Mouse (Mus musculus) bone marrow macrophage, adult 2 months (primary cell): ENCODE measurements around the gene Limk1. TPM values are rescaled to one million over a fixed set of nuclear protein-coding genes. Genes with fewer than 3 reads are reported as not detected.

Source experiments
- H3K27ac ChIP-seq: 2 replicates; pipeline ENCODE4 v1.5.1; 2012; ENCODE audit warnings: low read depth, low read length; ENCODE audit not compliant: insufficient read depth
- H3K4me1 ChIP-seq: 2 replicates; pipeline ENCODE4 v1.6.1; 2012; ENCODE audit warnings: low read length; ENCODE audit not compliant: control insufficient read depth, insufficient read depth
- H3K4me3 ChIP-seq: 2 replicates; pipeline ENCODE4 v1.5.1; 2012; ENCODE audit warnings: mild to moderate bottlenecking, low read length, moderate library complexity; ENCODE audit not compliant: insufficient read depth
- CTCF ChIP-seq: IDR thresholded peaks from 2 replicates; pipeline ENCODE4 v1.5.1; 2012; ENCODE audit warnings: low read depth, mild to moderate bottlenecking, low read length, moderate library complexity
- POLR2A ChIP-seq: IDR thresholded peaks from 2 replicates; pipeline ENCODE4 v1.6.1; 2012; ENCODE audit warnings: mild to moderate bottlenecking, low read depth, low read length, borderline replicate concordance
- polyA plus RNA-seq: library from polyadenylated mRNA; stranded (reverse); fragments of >200 nt; gene quantifications from 2 replicates; pipeline ENCODE4 v1.2.4, GENCODE M21; 2012; ENCODE audit not compliant: missing spikeins, insufficient read depth, insufficient read length

Limk1 gene
- polyA plus RNA-seq, 1 experiment, result 13.1 TPM

- no peak overlapping the region for H3K4me3 ChIP-seq
- no peak overlapping the region for H3K27ac ChIP-seq
- TF ChIP-seq POLR2A, result no peak
- TF ChIP-seq CTCF, result no peak
- H3K4me1 ChIP-seq, result peaks cover 24% of the 10 kb centered on the region
Measured at GRCm38 (mm10) chr5:134680238-134680637, 8.2 kb downstream of the Limk1 start.

DNA sequence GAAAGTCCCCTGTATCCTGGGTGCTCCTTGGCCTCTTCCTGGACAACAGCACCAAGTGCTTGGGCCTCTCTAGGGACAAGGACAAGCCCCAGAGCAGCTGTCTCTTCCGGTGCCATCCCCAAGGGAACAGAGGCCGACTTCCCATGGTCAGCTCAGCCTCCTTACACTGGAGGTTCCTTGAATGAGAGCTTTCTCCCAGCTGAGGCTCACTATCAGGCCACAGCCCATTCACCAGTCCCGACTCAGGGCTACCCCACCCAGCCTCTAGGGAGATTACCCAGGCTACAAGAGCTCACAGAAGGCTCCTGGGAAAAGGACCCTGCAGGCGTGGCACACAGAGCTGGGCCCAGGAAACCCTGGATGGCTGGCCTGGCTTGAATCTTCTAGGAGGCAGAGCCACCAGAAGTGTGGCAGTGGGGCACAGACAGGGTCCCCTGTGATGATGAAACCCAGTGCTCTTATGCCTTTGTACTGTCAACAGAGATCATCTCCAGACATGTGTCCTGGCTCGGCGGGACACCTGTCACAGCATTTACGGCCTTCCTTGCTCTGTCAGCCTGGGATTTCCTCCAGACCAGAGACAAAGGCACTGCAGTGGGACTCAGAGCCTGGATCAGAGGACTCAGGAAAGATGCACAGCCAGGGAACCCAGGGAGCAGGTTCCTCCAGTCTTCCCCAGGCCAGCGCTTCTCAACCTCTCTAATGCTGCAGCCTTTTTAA is 9.4 kb downstream of the Limk1 start:
- Histone ChIP-seq H3K27ac (no peak overlapping the region), H3K4me1 (peaks cover 24% of the 10 kb centered on the region), H3K4me3 (no peak overlapping the region)
- no peak for TF ChIP-seq POLR2A
- TF ChIP-seq CTCF, result no peak

GRCm38 (mm10) chr5:134678031-134678430 is 10.4 kb downstream of the Limk1 start:
- Histone ChIP-seq H3K4me1 (peaks cover 24% of the 10 kb centered on the region), H3K4me3 (peak overlapping the region; percentile 67), H3K27ac (peak overlapping the region; percentile 57)
- TF ChIP-seq POLR2A (peak; percentile 87; the same call in 1 of the 2 replicates), CTCF (no peak)

- no peak for TF ChIP-seq POLR2A
- no peak for TF ChIP-seq CTCF
- Histone ChIP-seq H3K4me1 (peaks cover 24% of the 10 kb centered on the region), H3K27ac (peak overlapping the region; percentile 57), H3K4me3 (peak overlapping the region; percentile 67)
Measured at GRCm38 (mm10) chr5:134677491-134677890, 10.9 kb downstream of the Limk1 start.

DNA sequence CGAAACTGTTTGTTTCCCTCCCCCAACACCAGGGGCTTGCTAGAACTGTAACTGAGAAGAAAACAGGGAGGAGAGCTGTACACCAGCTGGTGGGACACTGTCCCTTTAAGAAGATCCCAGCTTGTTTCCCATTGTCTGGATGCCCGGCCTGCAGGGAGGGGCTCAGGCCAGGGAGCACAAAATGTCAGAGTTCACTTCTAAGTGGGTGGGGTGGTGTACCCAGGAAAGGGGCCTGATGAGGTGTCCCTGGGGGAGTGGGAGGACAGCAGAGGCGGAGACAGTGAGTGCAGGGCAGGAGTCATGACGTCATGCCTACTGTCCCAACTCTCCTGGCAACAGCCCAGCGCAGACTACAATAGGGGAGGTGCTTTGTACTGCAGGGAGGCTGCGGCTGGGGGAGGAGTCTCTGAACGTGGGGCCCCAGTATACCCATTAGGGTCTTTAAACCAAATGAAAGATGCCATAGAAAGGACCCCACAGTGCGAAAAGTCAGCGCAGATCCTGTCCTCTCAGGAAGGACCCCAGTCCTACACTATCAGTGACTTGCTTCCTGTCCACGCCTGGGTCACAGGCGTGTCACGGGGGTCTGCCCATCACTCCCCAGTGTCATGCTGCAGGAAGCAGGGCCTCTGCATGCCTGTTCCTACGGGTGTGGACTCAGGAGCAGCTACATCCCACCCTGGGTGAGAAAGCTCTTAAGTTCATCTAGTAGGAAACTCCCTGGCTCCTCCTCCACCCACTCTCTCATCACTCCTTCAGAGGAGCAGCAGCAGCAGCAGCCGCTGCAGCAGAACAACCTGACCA is 12.2 kb downstream of the Limk1 start:
- no peak for TF ChIP-seq POLR2A
- TF ChIP-seq CTCF, result no peak
- peaks cover 24% of the 10 kb centered on the region for H3K4me1 ChIP-seq
- peak overlapping the region; percentile 67 for H3K4me3 ChIP-seq
- no peak overlapping the region; the same call in 1 of the 2 replicates for H3K27ac ChIP-seq

GRCm38 (mm10) chr5:134674977-134675376 is 13.4 kb downstream of the Limk1 start:
- TF ChIP-seq POLR2A (no peak), CTCF (no peak)
- Histone ChIP-seq H3K4me3 (no peak overlapping the region), H3K4me1 (peaks cover 24% of the 10 kb centered on the region), H3K27ac (no peak overlapping the region)

- Histone ChIP-seq H3K27ac (no peak overlapping the region), H3K4me1 (peaks cover 14% of the 10 kb centered on the region), H3K4me3 (no peak overlapping the region)
- TF ChIP-seq CTCF (no peak), POLR2A (no peak)
Measured at GRCm38 (mm10) chr5:134672611-134673010, 15.8 kb downstream of the Limk1 start.

DNA sequence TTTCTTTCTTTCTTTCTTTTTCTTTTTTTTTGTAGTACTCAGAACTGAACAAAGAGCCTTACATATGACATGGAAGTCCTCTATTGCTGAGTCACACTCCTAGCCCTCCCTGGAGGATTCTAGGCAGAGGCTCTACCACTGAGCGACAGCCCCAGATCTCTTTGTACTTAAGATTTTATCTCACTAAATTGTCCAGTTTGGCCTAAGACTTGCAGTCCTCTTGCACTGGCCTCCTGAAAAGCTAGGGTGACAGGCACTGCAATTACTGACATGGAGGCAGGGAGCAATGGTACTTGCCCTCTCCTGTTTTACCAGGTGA is 16.2 kb downstream of the Limk1 start:
- Histone ChIP-seq H3K4me1 (peaks cover 13% of the 10 kb centered on the region), H3K4me3 (no peak overlapping the region), H3K27ac (no peak overlapping the region)
- TF ChIP-seq CTCF, result no peak
- TF ChIP-seq POLR2A, result no peak

- Histone ChIP-seq H3K27ac (no peak overlapping the region), H3K4me1 (peaks cover 7% of the 10 kb centered on the region), H3K4me3 (no peak overlapping the region)
- TF ChIP-seq POLR2A (no peak), CTCF (no peak)
Measured at GRCm38 (mm10) chr5:134671335-134672197, 16.8 kb downstream of the Limk1 start.
